27 mouse cellular contexts compared by ENCODE assay signal in genomic region chr12:112773366-112773765, GRCm38 (mm10). TPM values are rescaled to one million over a fixed set of nuclear protein-coding genes. Genes with fewer than 3 reads are reported as not detected.
DNase-seq lines count a peak whose midpoint lies in the region; ATAC-seq and TF ChIP-seq lines count a peak whose summit lies in the region.
"Had no signal": no experiment of that assay in that cellular context is flagged by ENCODE, and none has a peak within 500 bp of the region (broad histone marks: within the 10 kb centered on the region; RNA-seq: fewer than 3 reads in every experiment).

No protein-coding gene starts in this region.

- H3K4me3 ChIP-seq in heart, embryonic 14.5 days (ENCODE audit: control insufficient read depth in 1 of 2, insufficient read depth in 1 of 2, low read depth in 1 of 2, low read length in 2 of 2), result no peak overlapping the region
- no peak overlapping the region for H3K4me3 ChIP-seq in stomach, embryonic 14.5 days (ENCODE audit: low read depth, low read length)
- no peak overlapping the region for H3K4me3 ChIP-seq in stomach, postnatal 0 days (ENCODE audit: low read depth, low read length)
- no peak overlapping the region for H3K4me3 ChIP-seq in heart, postnatal 0 days (ENCODE audit: low read depth, low read length)
- no peak overlapping the region for H3K4me3 ChIP-seq in hindbrain, embryonic 12.5 days
- H3K4me3 ChIP-seq: embryonic facial prominence, embryonic 12.5 days; forebrain, embryonic 10.5 days; forebrain, embryonic 15.5 days; hindbrain, embryonic 13.5 days; liver, embryonic 15.5 days; stomach, embryonic 15.5 days had no signal

- H3K4me1 ChIP-seq in heart, embryonic 14.5 days (ENCODE audit: control insufficient read depth in 2 of 2, insufficient read depth in 2 of 2, low read length in 2 of 2), result peaks cover 4 to 8% of the 10 kb centered on the region in 2 experiments; a peak in 1 of 4 replicates
- H3K4me1 ChIP-seq in stomach, embryonic 14.5 days (ENCODE audit: control insufficient read depth, insufficient read depth, low read length), result no peaks in the 10 kb centered on the region
- H3K4me1 ChIP-seq in stomach, postnatal 0 days (replicated peaks; ENCODE audit: control insufficient read depth, insufficient read depth), result no peaks in the 10 kb centered on the region
- H3K4me1 ChIP-seq in heart, postnatal 0 days (ENCODE audit: control insufficient read depth, insufficient read depth), result no peaks in the 10 kb centered on the region
- H3K4me1 ChIP-seq in hindbrain, embryonic 12.5 days, result no peaks in the 10 kb centered on the region
- H3K4me1 ChIP-seq: embryonic facial prominence, embryonic 12.5 days; forebrain, embryonic 10.5 days; forebrain, embryonic 15.5 days; hindbrain, embryonic 13.5 days; liver, embryonic 15.5 days; stomach, embryonic 15.5 days had no signal

- intact Hi-C loops in heart, postnatal 14 days (cut with DNase I), result no loop called here

- WGBS in heart, embryonic 14.5 days, result 12% methylated on average over 9 of the region's 9 CpGs
- 23% methylated on average over 9 of the region's 9 CpGs for WGBS in stomach, embryonic 14.5 days
- WGBS in stomach, postnatal 0 days, result 34% methylated on average over 9 of the region's 9 CpGs
- WGBS in heart, postnatal 0 days, result 17% methylated on average over 9 of the region's 9 CpGs
- WGBS in hindbrain, embryonic 12.5 days, result 43% methylated on average over 9 of the region's 9 CpGs

- H3K27me3 ChIP-seq in heart, embryonic 14.5 days (ENCODE audit: control insufficient read depth, insufficient read depth, low read length), result no peaks in the 10 kb centered on the region
- H3K27me3 ChIP-seq in stomach, embryonic 14.5 days (ENCODE audit: control insufficient read depth, insufficient read depth, low read length), result no peaks in the 10 kb centered on the region
- no peaks in the 10 kb centered on the region for H3K27me3 ChIP-seq in stomach, postnatal 0 days (ENCODE audit: control insufficient read depth, insufficient read depth, low read length)
- H3K27me3 ChIP-seq in heart, postnatal 0 days (ENCODE audit: control insufficient read depth, insufficient read depth, low read length), result no peaks in the 10 kb centered on the region; the same call in 1 of the 2 replicates
- H3K27me3 ChIP-seq in hindbrain, embryonic 12.5 days, result no peaks in the 10 kb centered on the region
- H3K27me3 ChIP-seq: embryonic facial prominence, embryonic 12.5 days; forebrain, embryonic 15.5 days; hindbrain, embryonic 13.5 days; liver, embryonic 15.5 days; Patski; stomach, embryonic 15.5 days had no signal

- peak overlapping the region; percentile 32 for H3K4me2 ChIP-seq in heart, embryonic 14.5 days (ENCODE audit: low read length)
- no peak overlapping the region for H3K4me2 ChIP-seq in stomach, embryonic 14.5 days (replicated peaks; ENCODE audit: low read depth, low read length)
- no peak overlapping the region for H3K4me2 ChIP-seq in stomach, postnatal 0 days (replicated peaks; ENCODE audit: low read depth)
- H3K4me2 ChIP-seq in heart, postnatal 0 days (ENCODE audit: low read depth, low read length), result peak overlapping the region; percentile 26; the same call in 1 of the 2 replicates
- H3K4me2 ChIP-seq in hindbrain, embryonic 12.5 days (replicated peaks), result no peak overlapping the region
- H3K4me2 ChIP-seq: embryonic facial prominence, embryonic 12.5 days; forebrain, embryonic 15.5 days; hindbrain, embryonic 13.5 days; liver, embryonic 15.5 days; lung, embryonic 14.5 days; stomach, embryonic 15.5 days had no signal

- 0 out of 2 replicates have a peak overlapping the region, but pooled peaks have one; percentile 6 for H3K9ac ChIP-seq in heart, embryonic 14.5 days (ENCODE audit: low read length)
- no peak overlapping the region for H3K9ac ChIP-seq in stomach, embryonic 14.5 days (replicated peaks; ENCODE audit: low read depth, low read length)
- H3K9ac ChIP-seq in stomach, postnatal 0 days (ENCODE audit: low read length), result no peak overlapping the region
- no peak overlapping the region for H3K9ac ChIP-seq in heart, postnatal 0 days (replicated peaks; ENCODE audit: low read depth, low read length)
- H3K9ac ChIP-seq in hindbrain, embryonic 12.5 days, result no peak overlapping the region
- H3K9ac ChIP-seq: embryonic facial prominence, embryonic 12.5 days; forebrain, embryonic 15.5 days; hindbrain, embryonic 13.5 days; liver, embryonic 15.5 days; lung, embryonic 14.5 days; stomach, embryonic 15.5 days had no signal

- TF ChIP-seq EP300 in stomach, postnatal 0 days (optimal IDR thresholded peaks at IDR 0.05), result no peak
- TF ChIP-seq EP300 in heart, postnatal 0 days (IDR thresholded peaks at IDR 0.05; ENCODE audit: low read depth), result no peak

- DNase-seq in heart, adult 11 months, result peak; percentile 81
- DNase-seq in heart, postnatal 14 days, result no peak
- no peak for DNase-seq in heart, adult 8-10 months (ENCODE audit: low spot score)
- DNase-seq in stomach, postnatal 0 days (ENCODE audit: low spot score), result no peak
- DNase-seq in heart, postnatal 0 days (ENCODE audit: low spot score), result no peak
- DNase-seq: adrenal gland, postnatal 10 days; cerebellum, adult 8-10 months; kidney, adult 11 months; kidney, postnatal 14 days; layer of hippocampus, adult 9-11 months; lung, embryonic 14.5 days; lung, postnatal 14 days; midbrain, embryonic 14.5 days; retina, postnatal 1 day; right cerebral cortex, postnatal 14 days; thymus, adult 2 months had no signal

- no peaks in the 10 kb centered on the region for H3K36me3 ChIP-seq in heart, embryonic 14.5 days (ENCODE audit: control insufficient read depth, insufficient read depth, low read length)
- H3K36me3 ChIP-seq in stomach, embryonic 14.5 days (ENCODE audit: control insufficient read depth, insufficient read depth, low read length), result no peaks in the 10 kb centered on the region
- H3K36me3 ChIP-seq in stomach, postnatal 0 days (ENCODE audit: control insufficient read depth, insufficient read depth, low read length), result no peaks in the 10 kb centered on the region
- no peaks in the 10 kb centered on the region for H3K36me3 ChIP-seq in heart, postnatal 0 days (replicated peaks; ENCODE audit: control insufficient read depth, insufficient read depth, low read length)
- no peaks in the 10 kb centered on the region for H3K36me3 ChIP-seq in hindbrain, embryonic 12.5 days
- H3K36me3 ChIP-seq: embryonic facial prominence, embryonic 12.5 days; forebrain, embryonic 10.5 days; forebrain, embryonic 15.5 days; hindbrain, embryonic 13.5 days; liver, embryonic 15.5 days; stomach, embryonic 15.5 days had no signal

- no peak for TF ChIP-seq CTCF in stomach, postnatal 0 days (IDR thresholded peaks at IDR 0.05; ENCODE audit: low read depth)
- no peak for TF ChIP-seq CTCF in heart, postnatal 0 days (IDR thresholded peaks at IDR 0.05; ENCODE audit: low read depth)

- ATAC-seq in heart, embryonic 14.5 days (ENCODE audit: insufficient number of reproducible peaks, insufficient read depth, low FRiP score, low read depth), result no peak; the same call in 1 of the 2 replicates
- peak; percentile 61; the same call in 1 of the 2 replicates for ATAC-seq in stomach, embryonic 14.5 days (ENCODE audit: insufficient number of reproducible peaks, insufficient read depth, low FRiP score, low read depth)
- ATAC-seq in stomach, postnatal 0 days (ENCODE audit: low FRiP score, low TSS enrichment), result no peak
- no peak for ATAC-seq in heart, postnatal 0 days (ENCODE audit: insufficient read depth, low read depth)
- ATAC-seq in hindbrain, embryonic 12.5 days (ENCODE audit: low FRiP score), result no peak
- ATAC-seq: forebrain, embryonic 15.5 days; Patski had no signal

- peaks cover 5% of the 10 kb centered on the region for H3K9me3 ChIP-seq in heart, embryonic 14.5 days (ENCODE audit: control insufficient read depth, low read length)
- H3K9me3 ChIP-seq in stomach, embryonic 14.5 days (ENCODE audit: control insufficient read depth, low read depth, low read length), result peaks cover 8% of the 10 kb centered on the region; the same call in 1 of the 2 replicates
- no peaks in the 10 kb centered on the region for H3K9me3 ChIP-seq in stomach, postnatal 0 days (ENCODE audit: control insufficient read depth, low read length)
- 0 out of 2 replicates have a peak, but pooled peaks cover 6% of the 10 kb centered on the region for H3K9me3 ChIP-seq in heart, postnatal 0 days (replicated peaks; ENCODE audit: control insufficient read depth, low read length)
- no peaks in the 10 kb centered on the region for H3K9me3 ChIP-seq in hindbrain, embryonic 12.5 days (replicated peaks)
- H3K9me3 ChIP-seq: forebrain, embryonic 15.5 days; liver, embryonic 15.5 days; stomach, embryonic 15.5 days had no signal

- no peak overlapping the region for H3K27ac ChIP-seq in heart, embryonic 14.5 days (replicated peaks in 1 of 2; ENCODE audit: control insufficient read depth in 1 of 2, insufficient read depth in 1 of 2, low read depth in 2 of 2, low read length in 2 of 2)
- no peak overlapping the region for H3K27ac ChIP-seq in stomach, embryonic 14.5 days (ENCODE audit: low read length)
- H3K27ac ChIP-seq in stomach, postnatal 0 days (replicated peaks), result no peak overlapping the region
- no peak overlapping the region for H3K27ac ChIP-seq in heart, postnatal 0 days (ENCODE audit: low read depth)
- no peak overlapping the region for H3K27ac ChIP-seq in hindbrain, embryonic 12.5 days
- H3K27ac ChIP-seq: embryonic facial prominence, embryonic 12.5 days; forebrain, embryonic 10.5 days; forebrain, embryonic 15.5 days; hindbrain, embryonic 13.5 days; liver, embryonic 15.5 days; stomach, embryonic 15.5 days had no signal

RNA-seq across cellular contexts. Expression of gene Pld4, which starts 12.9 kb away (rescaled TPM):
- 1 to 10 TPM; 6.3 to 8.0 TPM for total RNA-seq in heart, postnatal 14 days (2021)
- 6.0 and 6.8 TPM in 2 replicates for polyA plus RNA-seq in heart, embryonic 14.5 days (2014; fragmentation: Nextera tagmentation; extraction: Ambion mirVana)
- 1 to 10 TPM; 3.4 to 8.1 (median 4.3) TPM for total RNA-seq in heart, adult 8-10 months (2022)
- 12.9 and 13.3 TPM in 2 replicates for polyA plus RNA-seq in stomach, embryonic 14.5 days (2014; fragmentation: Nextera tagmentation; extraction: Ambion mirVana)
- 9.6 and 9.8 TPM in 2 replicates for polyA plus RNA-seq in stomach, postnatal 0 days (2015; fragmentation: Nextera tagmentation; extraction: Ambion mirVana)
- total RNA-seq in heart, postnatal 0 days (2014; rRNA removed; ENCODE audit: low replicate concordance), result 6.8 and 7.2 TPM in 2 replicates
- polyA plus RNA-seq in heart, postnatal 0 days (2015; fragmentation: Nextera tagmentation; extraction: Ambion mirVana), result 3.4 and 4.7 TPM in 2 replicates
- polyA plus RNA-seq in hindbrain, embryonic 12.5 days (2016; fragmentation: Nextera tagmentation; extraction: Ambion mirVana), result 5.0 and 5.4 TPM in 2 replicates

RNA-seq across cellular contexts. Expression of gene Ahnak2, which starts 29.1 kb away (rescaled TPM):
- 10 to 100 TPM; 14.5 to 19.5 TPM for total RNA-seq in heart, postnatal 14 days (2021)
- polyA plus RNA-seq in heart, embryonic 14.5 days (2014; fragmentation: Nextera tagmentation; extraction: Ambion mirVana), result 1.9 and 3.1 TPM in 2 replicates
- 10 to 100 TPM; 19.3 to 24.6 (median 20.6) TPM for total RNA-seq in heart, adult 8-10 months (2022)
- 4.6 and 5.0 TPM in 2 replicates for polyA plus RNA-seq in stomach, embryonic 14.5 days (2014; fragmentation: Nextera tagmentation; extraction: Ambion mirVana)
- 5.4 and 6.3 TPM in 2 replicates for polyA plus RNA-seq in stomach, postnatal 0 days (2015; fragmentation: Nextera tagmentation; extraction: Ambion mirVana)
- 6.8 and 10.5 TPM in 2 replicates for total RNA-seq in heart, postnatal 0 days (2014; rRNA removed; ENCODE audit: low replicate concordance)
- polyA plus RNA-seq in heart, postnatal 0 days (2015; fragmentation: Nextera tagmentation; extraction: Ambion mirVana), result 2.3 and 2.4 TPM in 2 replicates
- polyA plus RNA-seq in hindbrain, embryonic 12.5 days (2016; fragmentation: Nextera tagmentation; extraction: Ambion mirVana), result 0.48 and 0.64 TPM in 2 replicates

RNA-seq across cellular contexts. Expression of gene Clba1, which starts 35.4 kb away (rescaled TPM):
- 1 to 10 TPM; 1.9 to 2.2 TPM for total RNA-seq in heart, postnatal 14 days (2021)
- polyA plus RNA-seq in heart, embryonic 14.5 days (2014; fragmentation: Nextera tagmentation; extraction: Ambion mirVana), result 7.1 and 7.9 TPM in 2 replicates
- 1 to 10 TPM; 1.8 to 4.3 (median 2.4) TPM for total RNA-seq in heart, adult 8-10 months (2022)
- polyA plus RNA-seq in stomach, embryonic 14.5 days (2014; fragmentation: Nextera tagmentation; extraction: Ambion mirVana), result 6.1 and 8.2 TPM in 2 replicates
- 6.8 and 7.0 TPM in 2 replicates for polyA plus RNA-seq in stomach, postnatal 0 days (2015; fragmentation: Nextera tagmentation; extraction: Ambion mirVana)
- 7.1 and 9.4 TPM in 2 replicates for total RNA-seq in heart, postnatal 0 days (2014; rRNA removed; ENCODE audit: low replicate concordance)
- 6.7 and 8.2 TPM in 2 replicates for polyA plus RNA-seq in heart, postnatal 0 days (2015; fragmentation: Nextera tagmentation; extraction: Ambion mirVana)
- polyA plus RNA-seq in hindbrain, embryonic 12.5 days (2016; fragmentation: Nextera tagmentation; extraction: Ambion mirVana), result 16.9 and 19.7 TPM in 2 replicates
- total RNA-seq: monocyte, adult 5-6 weeks had no signal

RNA-seq across cellular contexts. Expression of gene Cep170b, which starts 53.1 kb away (rescaled TPM):
- 1 to 10 TPM; 8.6 to 9.9 TPM for total RNA-seq in heart, postnatal 14 days (2021)
- 5.0 and 6.1 TPM in 2 replicates for polyA plus RNA-seq in heart, embryonic 14.5 days (2014; fragmentation: Nextera tagmentation; extraction: Ambion mirVana)
- total RNA-seq in heart, adult 8-10 months (2022), result 10 to 100 TPM; 12.3 to 14.7 (median 13.4) TPM
- 15.8 and 16.2 TPM in 2 replicates for polyA plus RNA-seq in stomach, embryonic 14.5 days (2014; fragmentation: Nextera tagmentation; extraction: Ambion mirVana)
- polyA plus RNA-seq in stomach, postnatal 0 days (2015; fragmentation: Nextera tagmentation; extraction: Ambion mirVana), result 20.7 and 21.2 TPM in 2 replicates
- total RNA-seq in heart, postnatal 0 days (2014; rRNA removed; ENCODE audit: low replicate concordance), result 10.1 and 17.6 TPM in 2 replicates
- 1.8 and 2.4 TPM in 2 replicates for polyA plus RNA-seq in heart, postnatal 0 days (2015; fragmentation: Nextera tagmentation; extraction: Ambion mirVana)
- 28.3 and 28.5 TPM in 2 replicates for polyA plus RNA-seq in hindbrain, embryonic 12.5 days (2016; fragmentation: Nextera tagmentation; extraction: Ambion mirVana)
- total RNA-seq: monocyte, adult 5-6 weeks had no signal

RNA-seq across cellular contexts. Expression of gene Cdca4, which starts 55.9 kb away (rescaled TPM):
- 10 to 100 TPM in 1 of 2 experiments, 1 to 10 TPM in 1; 7.8 to 12.1 TPM for total RNA-seq in heart, postnatal 14 days (2021)
- polyA plus RNA-seq in heart, embryonic 14.5 days (2014; fragmentation: Nextera tagmentation; extraction: Ambion mirVana), result 40.4 and 42.0 TPM in 2 replicates
- 1 to 10 TPM; 5.6 to 6.5 (median 6.2) TPM for total RNA-seq in heart, adult 8-10 months (2022)
- polyA plus RNA-seq in stomach, embryonic 14.5 days (2014; fragmentation: Nextera tagmentation; extraction: Ambion mirVana), result 123 and 130 TPM in 2 replicates
- polyA plus RNA-seq in stomach, postnatal 0 days (2015; fragmentation: Nextera tagmentation; extraction: Ambion mirVana), result 37.5 and 41.6 TPM in 2 replicates
- total RNA-seq in heart, postnatal 0 days (2014; rRNA removed; ENCODE audit: low replicate concordance), result 27.7 and 32.2 TPM in 2 replicates
- 18.6 and 19.1 TPM in 2 replicates for polyA plus RNA-seq in heart, postnatal 0 days (2015; fragmentation: Nextera tagmentation; extraction: Ambion mirVana)
- polyA plus RNA-seq in hindbrain, embryonic 12.5 days (2016; fragmentation: Nextera tagmentation; extraction: Ambion mirVana), result 101 TPM in 2 replicates

Comparison
In these comparisons a context has a peak if more than half of its experiments do, and no peak if none do; other contexts are left out.
1. H3K4me2 ChIP-seq: peak in heart, embryonic 14.5 days (single experiment) and heart, postnatal 0 days (single experiment); none in stomach, embryonic 14.5 days (single experiment), stomach, postnatal 0 days (single experiment) and hindbrain, embryonic 12.5 days (single experiment).